Mouse (Mus musculus) brain, embryonic 18.5 days (tissue): ENCODE measurements at regions not wholly inside any gene's neighbourhood (a gene's known extent, or its start where the extent isn't known, plus 50 kb on each side); places are given as distances from the start of the nearest gene placed in this dataset.

ENCODE experiments used
- DNase-seq: peaks from one replicate; pipeline ENCODE4 v3.0.0-alpha.2; 2012; ENCODE audit warnings: low read depth, low spot score

DNA sequence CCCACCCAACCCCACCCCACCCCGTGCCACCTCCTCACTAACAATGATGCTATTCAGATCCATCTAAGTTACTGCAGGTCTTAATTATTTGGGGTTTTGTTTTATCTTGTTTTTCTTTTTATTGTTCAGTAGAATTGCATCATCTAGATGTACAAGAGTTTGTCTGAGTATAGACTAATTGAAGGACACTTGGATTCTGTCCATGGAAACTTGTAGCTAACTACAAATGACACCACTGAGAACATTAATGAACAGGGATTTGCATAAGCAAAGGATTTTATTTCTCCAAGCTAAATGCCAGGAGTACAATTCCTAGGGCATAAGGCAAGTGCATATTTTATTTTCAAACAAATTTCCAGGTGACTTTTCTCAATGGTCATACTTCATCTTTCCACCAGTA is 318.4 kb upstream of the Slc7a11 start:
- no peak for DNase-seq

DNA sequence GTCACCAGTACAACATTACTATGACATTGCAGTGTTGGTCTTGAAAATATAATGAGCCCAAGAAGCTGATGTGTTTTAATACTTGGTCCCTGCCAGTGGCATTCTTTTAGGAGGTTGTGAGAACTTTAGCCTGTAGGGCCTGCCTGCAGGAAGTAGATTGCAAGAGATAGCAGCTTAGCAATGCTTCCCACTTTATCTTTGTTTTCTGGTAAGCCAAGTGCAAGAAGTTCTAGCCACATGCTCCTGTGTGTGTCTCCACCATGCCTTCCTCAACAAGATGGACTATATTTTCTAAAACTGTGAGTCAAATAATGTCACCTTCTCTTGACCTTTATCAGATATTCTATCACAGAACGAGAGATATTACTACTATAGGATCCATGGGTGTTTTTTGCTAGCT is 314.7 kb upstream of the Slc7a11 start:
- no peak for DNase-seq

DNA sequence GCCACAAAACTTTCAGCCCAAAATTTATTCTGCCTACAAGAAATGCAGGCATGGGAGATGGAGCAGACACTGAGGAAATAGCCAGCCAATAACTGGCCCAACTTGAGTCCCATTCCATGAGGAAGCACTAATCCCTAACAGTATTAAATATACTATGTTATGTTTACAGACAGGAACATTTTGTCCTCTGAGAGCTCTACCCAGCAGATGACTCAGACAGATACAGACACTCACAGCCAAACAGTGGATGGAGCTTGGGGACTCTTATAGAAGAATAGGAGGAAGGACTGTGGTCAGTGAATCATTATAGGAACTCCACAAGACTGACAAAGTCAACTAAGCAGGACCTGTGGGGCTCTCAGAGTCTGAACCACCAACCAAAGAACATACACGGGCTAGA is 293.8 kb upstream of the Slc7a11 start:
- DNase-seq = no peak

DNA sequence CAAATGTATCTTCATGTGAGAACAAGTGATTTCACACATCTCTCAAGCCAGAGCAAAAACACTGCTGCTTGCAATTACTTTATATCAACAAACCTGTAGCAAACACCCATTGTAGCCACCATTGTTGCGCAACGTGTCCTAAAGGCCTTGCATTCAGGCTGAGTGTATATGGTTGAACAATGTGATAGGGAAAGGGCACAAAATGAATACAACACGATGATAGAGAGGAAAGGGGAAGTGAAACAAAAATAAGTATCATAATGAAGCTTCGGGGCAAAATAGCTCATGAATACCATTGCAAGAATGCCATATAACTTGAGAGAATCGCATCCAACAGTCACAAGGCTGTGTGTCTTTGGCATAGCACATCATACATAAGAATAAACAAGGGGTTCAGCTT is 275.6 kb upstream of the Slc7a11 start:
- DNase-seq = no peak

DNA sequence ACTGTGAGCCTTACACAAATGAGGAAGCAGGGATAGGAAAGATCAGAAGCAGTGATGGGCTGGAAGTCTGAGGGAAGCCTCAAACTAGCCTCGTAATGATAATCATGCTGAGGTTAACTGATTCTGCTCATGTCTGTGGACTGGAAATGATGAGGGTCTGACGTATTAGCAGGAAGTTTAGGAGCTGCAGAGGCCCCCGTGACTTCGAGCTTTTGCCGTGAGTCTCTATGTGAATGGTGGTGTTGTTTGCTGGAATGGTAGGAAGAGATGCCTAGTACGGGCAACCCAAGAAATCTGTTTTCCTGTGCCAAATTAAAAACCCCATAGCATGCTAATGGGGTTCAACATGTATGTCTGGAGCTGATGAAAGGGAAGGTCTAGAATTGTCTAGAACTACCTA is 270.0 kb upstream of the Slc7a11 start:
- DNase-seq = no peak

DNA sequence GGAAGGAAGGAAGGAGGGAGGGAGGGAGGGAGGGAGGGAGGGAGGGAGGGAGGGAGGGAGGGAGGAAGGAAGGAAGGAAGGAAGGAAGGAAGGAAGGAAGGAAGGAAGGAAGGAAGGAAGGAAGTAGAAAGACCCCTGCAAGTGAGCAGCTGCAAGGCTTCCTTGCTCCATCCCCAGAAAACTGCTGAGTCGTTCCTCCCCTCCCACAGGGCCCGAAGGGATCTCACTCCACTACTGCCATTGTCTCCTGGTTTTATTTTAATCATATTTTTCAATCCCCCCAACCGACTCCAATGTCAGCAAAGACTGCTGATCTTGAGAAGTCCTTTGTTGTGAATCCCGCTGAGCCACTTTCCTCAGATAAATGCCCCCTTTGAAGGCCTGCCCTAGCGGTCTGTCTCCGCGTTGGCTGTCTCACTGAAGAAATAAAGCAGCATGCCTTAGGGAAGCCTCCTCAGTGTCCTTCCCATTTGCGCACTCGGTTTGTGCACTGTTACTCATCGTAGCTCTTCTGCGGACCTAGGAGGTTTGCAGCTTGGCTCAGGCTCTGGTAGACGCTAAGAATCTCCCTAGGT is 266.1 kb upstream of the Slc7a11 start:
- no peak for DNase-seq

DNA sequence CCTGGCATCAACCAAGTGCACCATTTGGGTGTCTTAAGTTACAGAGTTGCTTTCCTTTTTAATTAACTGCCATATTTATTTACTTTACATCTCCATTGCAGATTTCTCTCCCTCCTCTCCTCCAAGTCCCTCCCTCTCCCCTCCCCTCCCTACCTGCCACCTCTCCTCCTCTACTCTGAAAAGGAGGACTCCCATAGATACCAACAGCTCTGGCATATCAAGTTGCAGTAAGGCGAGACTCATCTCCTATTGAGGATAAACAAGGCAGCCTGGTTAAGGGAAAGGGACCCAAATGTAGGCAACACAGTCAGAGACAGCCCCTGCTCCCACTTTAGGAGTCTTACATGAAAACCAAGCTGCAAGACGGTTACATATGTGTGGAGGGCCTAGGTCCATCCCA is 263.3 kb upstream of the Slc7a11 start:
- no peak for DNase-seq

DNA sequence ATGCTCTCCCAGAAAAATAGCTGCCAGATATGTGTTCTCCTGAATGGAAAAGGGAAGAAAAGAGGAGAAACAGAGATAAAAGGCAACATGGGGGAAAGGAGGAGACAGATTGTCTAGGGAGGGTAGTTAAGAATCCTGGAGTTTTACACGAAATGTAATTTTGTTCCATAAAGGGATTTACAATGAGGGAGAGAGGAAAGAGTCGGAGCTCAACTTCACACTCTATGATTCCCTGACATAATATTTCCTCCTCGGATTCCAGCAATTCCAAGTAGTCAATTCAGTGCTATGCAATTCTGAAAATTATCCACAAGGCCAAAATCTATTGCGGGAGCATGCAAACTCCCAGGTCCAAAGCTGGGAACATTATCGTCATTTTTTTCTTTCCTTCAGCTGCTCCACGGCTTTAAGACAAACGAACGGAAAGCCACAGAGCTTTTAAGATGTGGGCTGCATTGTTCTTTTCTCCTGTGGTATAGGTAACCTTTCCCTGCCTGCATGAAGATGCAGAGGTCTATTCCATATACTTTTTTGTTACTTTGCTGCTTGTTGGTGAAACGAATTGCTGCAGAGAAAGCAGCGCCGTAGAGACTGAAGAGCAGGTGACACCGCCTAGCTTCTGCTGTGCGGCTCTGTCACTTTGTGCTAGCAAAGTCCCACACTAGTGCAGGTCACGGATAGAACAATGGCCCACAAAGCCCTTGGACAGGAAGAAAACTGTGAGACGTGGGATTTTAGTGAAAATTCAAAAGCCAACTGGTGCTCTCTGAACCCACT is 251.7 kb upstream of the Slc7a11 start:
- no peak for DNase-seq

DNA sequence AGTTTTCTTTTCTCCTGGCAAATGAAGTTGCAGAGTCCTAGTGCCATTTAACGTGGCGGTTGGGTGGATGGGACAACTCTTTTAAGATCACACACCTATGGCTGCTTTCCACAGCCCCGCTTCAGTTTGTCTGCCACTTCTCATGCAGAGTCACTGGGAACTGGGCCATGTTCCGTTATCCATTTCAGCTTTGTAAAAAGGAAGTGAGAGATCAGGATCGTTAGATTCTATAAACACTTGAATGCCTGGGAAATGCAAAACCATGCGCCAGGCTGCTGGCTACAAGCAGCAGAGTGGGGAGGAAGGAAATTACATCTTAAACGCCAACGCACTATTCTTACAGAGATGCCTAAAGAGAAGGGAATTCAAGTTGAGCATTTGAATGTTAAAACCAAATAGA is 251.1 kb upstream of the Slc7a11 start:
- peak; percentile 42 for DNase-seq

DNA sequence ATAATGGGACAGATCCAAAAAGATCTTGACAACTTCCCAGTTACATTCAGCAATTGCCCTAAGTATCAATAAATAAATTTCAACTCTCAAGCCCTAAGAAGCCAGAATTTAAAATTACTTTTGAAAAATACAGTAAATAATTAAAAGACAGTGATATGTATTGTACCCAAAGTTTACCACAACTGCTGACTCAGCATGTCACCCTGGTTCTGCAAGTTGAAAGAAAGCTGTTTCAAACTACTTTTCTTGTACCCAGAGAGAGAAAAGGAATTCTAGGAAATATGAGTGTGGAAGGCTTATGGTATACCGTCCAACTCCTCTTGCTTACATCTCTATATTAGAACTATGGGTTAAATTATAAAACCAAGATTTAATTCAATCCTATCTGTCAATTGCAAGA is 248.9 kb upstream of the Slc7a11 start:
- DNase-seq = no peak

DNA sequence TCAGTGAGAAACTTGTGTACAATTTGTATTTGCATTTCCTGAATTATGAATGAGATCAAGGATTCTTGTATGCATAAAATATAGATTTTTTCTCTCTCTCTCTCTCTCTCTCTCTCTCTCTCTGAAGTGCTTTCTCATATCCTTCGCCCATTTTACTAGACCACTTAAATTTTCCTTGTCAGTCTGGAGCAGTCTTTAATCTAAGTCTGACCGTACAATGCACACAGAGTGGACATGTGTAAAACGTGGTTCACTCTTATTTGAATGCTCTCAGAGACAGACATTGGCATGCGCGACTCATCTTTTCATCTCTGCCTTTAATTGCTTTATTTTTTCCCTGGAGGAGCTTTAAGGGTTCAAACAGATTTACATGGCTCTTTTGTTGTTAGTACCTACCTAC is 247.3 kb upstream of the Slc7a11 start:
- no peak for DNase-seq

DNA sequence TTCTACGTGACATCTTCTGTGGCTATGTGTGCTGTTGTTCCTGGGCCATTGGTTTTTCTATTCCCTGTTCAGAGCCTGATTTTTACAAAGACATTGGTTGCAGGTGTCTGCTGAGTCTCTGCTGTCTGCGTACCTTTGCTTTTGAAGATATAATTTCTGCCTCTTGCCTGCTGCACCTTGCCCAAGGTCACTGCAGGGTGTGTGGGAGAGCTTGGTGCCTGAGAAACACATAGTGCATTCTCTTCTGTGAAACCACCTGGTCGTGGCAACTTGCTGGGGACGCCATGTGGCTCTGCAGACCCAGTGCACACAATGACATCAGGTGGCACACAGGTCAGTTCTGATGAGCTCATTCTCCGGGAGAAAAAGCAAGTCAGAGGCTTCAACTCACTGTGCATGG is 246.0 kb upstream of the Slc7a11 start:
- no peak for DNase-seq

DNA sequence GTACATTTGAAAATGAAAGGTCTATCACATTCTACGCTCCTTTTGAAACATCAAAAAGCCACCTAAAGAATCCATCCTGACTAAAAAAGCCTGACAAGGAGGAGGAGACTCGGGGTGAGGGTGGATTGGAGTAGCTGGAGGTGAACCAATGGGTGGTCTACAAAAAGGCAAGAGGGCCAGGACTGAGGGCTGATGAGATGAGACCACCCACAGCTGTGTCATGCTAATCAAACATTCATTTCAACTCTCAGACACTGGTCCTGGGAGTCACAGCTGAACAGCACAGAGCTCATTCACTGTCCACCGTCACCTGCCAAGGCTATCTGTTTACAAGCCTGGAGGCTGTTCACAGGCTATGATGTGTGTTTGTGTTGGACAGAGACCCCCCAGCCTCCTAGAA is 244.3 kb upstream of the Slc7a11 start:
- no peak for DNase-seq

DNA sequence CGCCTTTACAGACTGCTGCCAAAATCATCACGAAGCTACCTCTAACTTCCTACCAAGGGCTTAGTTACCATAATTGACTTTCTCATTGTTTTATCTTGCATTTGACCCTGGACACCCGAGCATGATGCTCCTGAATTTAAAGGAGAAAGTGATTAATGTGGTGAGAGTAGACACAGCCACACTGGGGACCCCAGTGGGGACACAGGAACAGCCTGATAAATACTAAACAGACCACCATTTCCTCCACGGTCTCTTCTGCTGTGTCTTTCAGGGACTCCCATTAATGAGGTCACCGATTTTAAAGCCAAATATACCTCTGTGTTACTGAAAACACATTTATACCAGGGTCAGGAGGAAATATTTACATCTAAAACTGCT is 235.2 kb upstream of the Slc7a11 start:
- no peak for DNase-seq

DNA sequence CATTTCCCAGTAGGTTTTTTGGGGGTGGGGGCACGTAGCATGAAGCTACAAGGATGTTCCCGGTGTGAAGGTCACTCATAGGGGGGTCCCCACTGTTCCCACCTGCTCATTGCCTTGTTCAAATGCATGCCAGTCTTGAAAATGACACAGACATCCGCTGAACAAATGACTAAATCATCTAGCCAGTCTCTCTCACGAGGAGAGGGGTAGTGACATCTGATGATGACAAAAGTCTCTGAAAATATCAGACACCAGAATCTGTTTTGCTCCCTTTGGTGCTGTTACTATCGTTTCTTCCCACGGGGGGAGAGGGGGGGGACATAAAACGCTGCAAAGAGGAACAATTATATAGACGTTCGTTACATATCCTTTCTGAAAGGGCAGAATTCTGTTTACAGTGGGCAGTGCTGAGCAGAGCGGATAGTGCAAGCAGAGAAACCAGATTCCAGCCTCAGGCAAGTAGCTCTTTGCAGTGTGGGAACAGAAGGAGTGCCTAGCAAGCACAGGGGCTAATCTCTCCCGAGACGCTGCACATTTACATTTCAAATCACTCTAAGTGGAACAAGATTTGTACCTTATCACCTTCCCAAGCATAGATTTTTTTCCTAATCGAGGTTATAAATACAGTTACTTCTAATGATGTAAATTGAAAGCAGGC is 234.7 kb upstream of the Slc7a11 start:
- no peak for DNase-seq

DNA sequence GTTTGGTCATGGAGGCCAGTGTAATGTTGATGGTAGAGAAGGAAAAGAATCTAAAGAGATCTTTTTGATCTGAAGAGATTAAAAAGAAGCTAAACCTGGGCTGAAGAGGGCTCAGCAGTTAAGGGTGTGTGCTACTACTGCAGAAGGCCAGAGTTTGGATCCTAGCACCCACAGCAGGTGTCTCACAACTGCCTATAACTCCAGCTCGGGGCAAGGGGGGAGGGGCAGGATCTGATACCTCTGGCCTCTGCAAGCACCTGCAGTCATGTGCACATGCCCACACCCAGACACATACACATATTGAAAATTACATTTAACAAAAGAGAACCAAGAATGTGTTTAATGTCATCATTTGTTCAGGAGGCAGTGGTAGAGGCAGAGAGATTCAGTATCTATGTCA is 232.4 kb upstream of the Slc7a11 start:
- no peak for DNase-seq

DNA sequence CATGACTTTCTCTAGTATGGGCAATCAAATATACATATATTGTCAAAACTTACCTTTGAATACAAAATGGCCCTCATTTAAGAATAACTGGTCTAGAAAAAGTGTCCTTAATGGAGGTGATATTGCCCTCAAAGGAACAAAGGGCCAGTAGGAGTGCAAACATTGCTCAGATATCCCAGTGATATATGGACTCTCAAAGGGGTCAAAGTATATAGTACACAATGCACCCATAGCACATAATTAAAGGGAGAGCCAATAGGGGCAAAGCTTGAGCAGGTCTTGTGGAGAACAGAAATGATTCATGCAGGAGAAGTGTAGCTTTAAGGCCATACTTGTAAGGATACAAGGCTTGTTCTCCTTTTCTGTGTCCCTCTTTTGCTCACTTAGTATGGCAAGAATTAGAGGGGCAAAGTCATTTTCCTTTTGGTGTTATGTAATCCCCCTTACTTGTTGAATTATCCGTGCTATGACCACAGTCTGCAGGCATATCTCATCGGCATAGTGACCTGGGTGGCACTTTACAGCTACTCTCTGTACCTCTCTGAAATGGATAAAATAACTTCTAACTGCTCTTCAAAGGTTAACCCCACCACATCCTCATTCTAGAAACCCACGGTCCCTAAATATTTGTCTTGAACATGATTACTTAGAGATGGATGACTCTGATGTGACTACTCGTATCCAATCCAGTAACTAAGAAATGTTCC is 231.6 kb upstream of the Slc7a11 start:
- DNase-seq = no peak

DNA sequence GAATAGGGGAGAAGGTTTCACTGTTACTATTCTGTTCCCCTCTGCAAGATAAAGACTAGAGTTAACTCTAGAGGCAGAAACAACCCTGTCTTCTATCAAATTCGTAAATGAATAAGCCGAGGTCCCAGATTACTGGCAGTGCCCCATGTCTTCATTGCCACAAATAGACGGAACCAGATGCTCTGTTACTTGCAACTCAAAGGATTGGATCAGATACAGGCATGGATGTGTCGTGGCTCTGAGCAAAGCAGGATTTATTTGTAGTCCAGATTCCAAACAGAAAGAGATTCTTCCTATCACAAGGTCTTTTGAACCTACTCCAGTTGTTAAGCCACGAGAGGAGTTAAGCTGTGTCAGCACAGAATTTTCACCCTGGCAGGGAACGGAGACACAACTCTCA is 221.9 kb upstream of the Slc7a11 start:
- DNase-seq = no peak

DNA sequence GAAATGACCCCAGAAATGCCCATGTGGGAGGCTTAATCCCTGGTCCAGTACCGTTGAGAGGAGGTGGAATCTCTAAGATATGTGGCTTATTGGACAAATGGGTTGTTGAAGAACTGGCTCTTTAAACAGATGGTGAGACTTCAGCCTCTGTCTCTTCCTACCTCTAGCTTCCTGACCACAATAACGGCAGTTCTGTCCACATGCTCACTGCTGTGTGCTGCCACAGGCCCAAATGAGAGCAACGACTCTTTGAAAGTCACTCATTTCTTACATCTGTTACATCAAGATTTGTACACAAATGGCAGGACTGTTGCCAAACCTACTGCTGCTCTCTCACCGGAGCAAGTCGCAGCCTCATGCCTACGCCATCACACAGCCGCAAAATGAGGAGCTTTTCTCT is 217.6 kb upstream of the Slc7a11 start:
- no peak for DNase-seq

DNA sequence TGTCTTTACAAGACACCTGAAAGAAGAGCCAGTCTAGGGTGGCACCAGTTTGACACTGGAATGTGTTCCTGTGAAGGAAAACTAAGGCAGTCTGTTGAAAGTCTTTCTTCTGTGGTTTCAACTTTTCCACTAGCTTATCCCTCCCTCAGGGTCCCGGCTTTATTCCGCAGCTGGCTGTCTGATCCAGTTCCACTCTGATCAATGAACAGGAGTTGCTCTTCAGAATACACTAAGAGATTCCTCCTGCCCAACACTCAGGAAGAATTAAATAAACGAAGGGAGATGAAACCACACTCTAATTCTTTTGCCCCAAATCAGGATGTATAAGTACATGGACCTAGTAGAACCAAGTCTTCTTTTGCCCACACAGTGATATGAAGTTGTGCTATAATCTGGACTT is 217.2 kb upstream of the Slc7a11 start:
- DNase-seq = no peak

DNA sequence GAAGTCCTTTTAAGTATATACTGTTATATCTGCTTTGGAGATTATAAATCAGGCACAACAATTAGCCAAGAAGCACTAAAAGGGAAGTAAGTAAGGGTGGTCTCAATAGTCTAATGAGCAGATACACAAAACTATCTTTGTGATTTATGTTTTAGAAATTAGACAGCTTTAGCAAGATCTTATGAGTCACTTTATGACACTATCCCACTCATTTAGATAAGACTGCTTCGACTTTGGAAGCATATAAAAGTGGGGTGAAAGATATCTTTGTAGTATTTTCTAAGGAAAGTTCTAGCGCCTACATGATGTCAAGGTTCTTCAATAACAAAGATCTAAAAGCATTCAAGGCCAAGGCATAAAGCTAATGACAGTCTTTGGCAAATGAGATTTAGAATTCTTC is 214.5 kb upstream of the Slc7a11 start:
- DNase-seq = no peak

DNA sequence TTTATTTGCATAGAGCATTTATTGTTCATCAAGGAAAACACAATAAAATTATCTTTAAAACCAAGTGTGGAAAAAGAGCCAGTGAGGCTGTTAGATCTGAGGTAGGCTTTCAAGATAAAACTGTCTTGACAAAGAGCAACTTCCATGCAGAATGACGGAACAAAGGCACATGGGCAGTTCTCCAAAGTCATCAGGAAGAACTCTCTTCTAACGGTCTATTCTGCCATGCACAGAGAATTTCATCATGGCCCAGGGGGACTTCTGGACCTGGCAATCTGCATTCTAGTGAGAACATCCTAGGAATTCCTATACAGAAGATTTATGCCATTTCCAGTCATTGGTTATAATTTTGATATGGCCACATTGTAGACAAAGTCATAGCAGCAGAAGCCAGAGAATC is 211.0 kb upstream of the Slc7a11 start:
- no peak for DNase-seq

DNA sequence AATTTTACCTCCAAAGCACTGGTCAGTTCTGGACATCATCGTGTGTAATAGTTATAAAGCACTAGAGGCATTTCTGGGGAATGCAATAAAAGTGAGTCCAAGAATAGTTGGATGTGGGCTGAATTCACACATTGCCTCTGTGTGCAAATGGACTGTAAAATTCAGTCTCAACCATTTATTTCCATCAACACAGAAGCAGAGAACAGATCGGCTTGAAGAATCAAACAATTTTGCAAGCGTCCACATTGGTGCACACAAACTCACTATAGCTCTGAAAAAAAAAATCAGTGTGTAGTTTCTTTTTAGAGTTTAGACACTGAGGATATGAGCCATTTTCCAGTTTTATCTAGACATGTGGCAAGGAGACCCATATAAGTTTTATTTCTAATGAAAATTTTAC is 208.9 kb upstream of the Slc7a11 start:
- DNase-seq = no peak
